Mouse (Mus musculus) lung, adult 2 months (tissue): ENCODE data around the gene Nol6.

Experiments used
- CTCF ChIP-seq: fragments of 200-500 bp; IDR thresholded peaks from 2 replicates; pipeline ENCODE4 v1.5.1; 2011; ENCODE audit warnings: mild to moderate bottlenecking, low read length, control low read depth; ENCODE audit not compliant: insufficient read depth
- POLR2A ChIP-seq: fragments of 200-500 bp; IDR thresholded peaks from 2 replicates; pipeline ENCODE4 v1.6.1; 2011; ENCODE audit warnings: low read depth, mild to moderate bottlenecking, control low read depth, low read length, borderline replicate concordance; ENCODE audit errors: extremely low read depth

DNA sequence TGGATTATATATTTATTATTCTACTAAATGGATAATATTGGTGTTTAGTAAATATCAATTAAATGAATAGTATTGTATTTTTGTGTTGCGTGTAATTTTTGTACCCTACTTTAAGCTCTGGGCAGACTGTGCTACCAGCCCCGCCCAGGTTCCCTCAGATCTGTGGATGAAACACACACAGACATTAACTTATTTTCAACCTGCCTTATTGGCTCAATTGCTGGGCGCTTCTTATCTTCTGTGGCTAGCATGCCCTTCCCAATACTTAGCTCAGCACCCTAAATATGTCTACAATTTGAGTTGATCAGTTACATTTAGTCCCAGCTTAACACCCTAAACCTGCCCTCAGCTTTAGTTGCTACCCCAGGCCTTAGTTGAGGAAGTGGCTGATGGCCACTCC lies 37.0 kb upstream of the Nol6 start:
- TF ChIP-seq CTCF (no peak), POLR2A (no peak)
